ENCODE assay signal across 24 mouse cellular contexts in the genomic region with DNA sequence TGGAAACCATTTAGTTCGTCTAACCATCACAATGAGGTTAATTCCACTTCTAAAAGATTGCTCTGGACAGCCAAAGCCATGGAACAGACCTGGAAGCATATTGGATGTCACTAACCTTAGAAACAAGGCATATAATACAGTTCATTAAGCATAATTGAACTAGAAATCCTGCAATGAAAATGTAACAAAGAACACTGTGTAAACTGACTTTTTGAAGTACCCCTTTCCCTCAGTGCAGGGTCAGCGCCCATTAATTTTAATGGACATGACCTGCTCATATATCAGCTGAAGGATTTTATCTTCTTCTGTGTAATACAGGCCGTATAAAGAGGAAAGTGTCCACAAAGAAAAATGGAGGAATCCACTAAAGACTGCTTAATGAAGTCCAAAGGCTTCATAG.
"Had no signal": no experiment of that assay in that cellular context is flagged by ENCODE, and none has a peak within 500 bp of the region (broad histone marks: within the 10 kb centered on the region; RNA-seq: fewer than 3 reads in every experiment).

No protein-coding gene starts in this region.

- H3K9ac ChIP-seq: forebrain, postnatal 0 days; heart, embryonic 13.5 days; heart, embryonic 15.5 days; hindbrain, embryonic 13.5 days; hindbrain, embryonic 15.5 days; limb, embryonic 13.5 days; limb, embryonic 15.5 days; liver, embryonic 12.5 days; liver, embryonic 14.5 days had no signal

- H3K27ac ChIP-seq: heart, adult 2 months; heart, embryonic 13.5 days; heart, embryonic 15.5 days; hindbrain, embryonic 13.5 days; hindbrain, embryonic 15.5 days; hindbrain, postnatal 0 days; limb, embryonic 13.5 days; limb, embryonic 15.5 days; liver, embryonic 12.5 days; liver, embryonic 14.5 days had no signal

- H3K9me3 ChIP-seq: heart, embryonic 13.5 days; heart, embryonic 15.5 days; hindbrain, embryonic 13.5 days; hindbrain, embryonic 15.5 days; limb, embryonic 13.5 days; limb, embryonic 15.5 days; liver, embryonic 12.5 days had no signal

- H3K36me3 ChIP-seq: heart, embryonic 13.5 days; heart, embryonic 15.5 days; hindbrain, embryonic 13.5 days; hindbrain, embryonic 15.5 days; limb, embryonic 13.5 days; limb, embryonic 15.5 days; liver, embryonic 12.5 days had no signal

- ATAC-seq: forebrain, postnatal 0 days; hindbrain, postnatal 0 days; intestine, embryonic 16.5 days; liver, embryonic 12.5 days had no signal

- H3K4me1 ChIP-seq: heart, embryonic 13.5 days; heart, embryonic 15.5 days; hindbrain, embryonic 13.5 days; hindbrain, embryonic 15.5 days; limb, embryonic 13.5 days; limb, embryonic 15.5 days; liver, embryonic 12.5 days had no signal

- DNase-seq: forebrain, postnatal 0 days; gastrocnemius, postnatal 14 days; gastrocnemius, postnatal 36 days; heart, adult 11 months; heart, adult 2 months; heart, postnatal 14 days; heart, postnatal 36 days; kidney, adult 11 months; kidney, adult 8-10 months; kidney, postnatal 36 days; layer of hippocampus, adult 9-11 months; layer of hippocampus, postnatal 36 days; left cerebral cortex, postnatal 4 days had no signal

- H3K4me3 ChIP-seq: heart, adult 2 months; heart, embryonic 13.5 days; heart, embryonic 15.5 days; hindbrain, embryonic 13.5 days; hindbrain, embryonic 15.5 days; limb, embryonic 13.5 days; limb, embryonic 15.5 days; liver, embryonic 12.5 days had no signal

- H3K4me2 ChIP-seq: heart, embryonic 11.5 days; heart, embryonic 13.5 days; heart, embryonic 15.5 days; hindbrain, embryonic 13.5 days; hindbrain, embryonic 15.5 days; limb, embryonic 13.5 days; limb, embryonic 15.5 days; liver, embryonic 12.5 days had no signal

- H3K27me3 ChIP-seq: heart, embryonic 13.5 days; heart, embryonic 15.5 days; hindbrain, embryonic 13.5 days; hindbrain, embryonic 15.5 days; limb, embryonic 13.5 days; limb, embryonic 15.5 days; liver, embryonic 12.5 days had no signal
